Mouse (Mus musculus) kidney, embryonic 14.5 days (tissue): Measurements from ENCODE around the gene Letmd1. TPM values are rescaled to one million over a fixed set of nuclear protein-coding genes. Genes with fewer than 3 reads are reported as not detected.
A peak's percentile ranks its signal among the peaks of the same experiment; 100 is the strongest.

Source experiments
- ATAC-seq: fragments of 200-750 bp; cut with Nextera tagmentation; 2 replicates; pipeline ENCODE4 v1.8.0; 2017; ENCODE audit warnings: moderate number of reproducible peaks, mild to moderate bottlenecking, moderate TSS enrichment, moderate library complexity; ENCODE audit not compliant: low FRiP score, low TSS enrichment
- H3K27ac ChIP-seq: fragments of 300-500 bp; sonication (generic); 2 replicates; pipeline ENCODE4 v1.5.1; 2014; ENCODE audit warnings: low read depth, mild to moderate bottlenecking, low read length, moderate library complexity, mixed read lengths
- H3K27me3 ChIP-seq: fragments of 300-500 bp; sonication (generic); 2 replicates; pipeline ENCODE4 v1.6.1; 2014; ENCODE audit warnings: mild to moderate bottlenecking, low read length; ENCODE audit not compliant: control insufficient read depth, insufficient read depth
- H3K36me3 ChIP-seq: fragments of 300-500 bp; sonication (generic); 2 replicates; pipeline ENCODE4 v1.6.1; 2014; ENCODE audit warnings: low read length, mixed read lengths; ENCODE audit not compliant: control insufficient read depth, insufficient read depth
- H3K4me1 ChIP-seq: fragments of 300-500 bp; sonication (generic); 2 replicates; pipeline ENCODE4 v1.6.1; 2014; ENCODE audit warnings: low read length, mixed read lengths; ENCODE audit not compliant: control insufficient read depth, insufficient read depth
- H3K4me2 ChIP-seq: fragments of 300-500 bp; sonication (generic); replicated peaks from 2 replicates; pipeline ENCODE4 v1.6.1; 2014; ENCODE audit warnings: low read depth, mild to moderate bottlenecking, low read length
- H3K4me3 ChIP-seq: fragments of 300-500 bp; sonication (generic); 2 replicates; pipeline ENCODE4 v1.5.1; 2014; ENCODE audit warnings: mild to moderate bottlenecking, low read length
- H3K9ac ChIP-seq: fragments of 300-500 bp; sonication (generic); 2 replicates; pipeline ENCODE4 v1.6.1; 2014; ENCODE audit warnings: low read depth, mild to moderate bottlenecking, low read length, moderate library complexity
- H3K9me3 ChIP-seq: fragments of 300-500 bp; sonication (generic); 2 replicates; pipeline ENCODE4 v1.6.1; 2016; ENCODE audit warnings: low read length; ENCODE audit not compliant: control insufficient read depth
- whole genome bisulfite sequencing: fragments of 180-500 bp; shearing (Covaris S2); extraction: QIAGEN DNeasy Blood & Tissue Kit; methylation state at CpG from one replicate; pipeline ENCODE4 v1.1.7; 2014; 5-methylcytosine and 5-hydroxymethylcytosine counted together
- polyA plus RNA-seq: library from polyadenylated mRNA; unstranded; fragments of >200 nt; fragmentation: Nextera tagmentation; extraction: Ambion mirVana; gene quantifications from 2 replicates; pipeline ENCODE4 v1.2.1, GENCODE M21; 2014

The Letmd1 gene
- polyA plus RNA-seq, 1 experiment from 2014 or later: 25.4 TPM

GRCm38 (mm10) chr15:100446887-100447286, 21.9 kb upstream of the Letmd1 start:
- Histone ChIP-seq H3K9ac (no peak overlapping the region), H3K9me3 (no peaks in the 10 kb centered on the region), H3K4me2 (no peak overlapping the region), H3K36me3 (no peaks in the 10 kb centered on the region), H3K4me3 (no peak overlapping the region), H3K27ac (no peak overlapping the region), H3K4me1 (0 out of 2 replicates have a peak, but pooled peaks cover 6% of the 10 kb centered on the region), H3K27me3 (no peaks in the 10 kb centered on the region)
- 75% methylated on average over 2 of the region's 2 CpGs for WGBS
- ATAC-seq: no peak

GRCm38 (mm10) chr15:100448572-100448971, 20.3 kb upstream of the Letmd1 start:
- H3K27me3 ChIP-seq: no peaks in the 10 kb centered on the region
- ATAC-seq: no peak
- 0 out of 2 replicates have a peak, but pooled peaks cover 6% of the 10 kb centered on the region for H3K4me1 ChIP-seq
- H3K9ac ChIP-seq: no peak overlapping the region
- H3K27ac ChIP-seq: no peak overlapping the region
- no peaks in the 10 kb centered on the region for H3K9me3 ChIP-seq
- no peak overlapping the region for H3K4me3 ChIP-seq
- 79% methylated on average over 4 of the region's 4 CpGs for WGBS
- no peaks in the 10 kb centered on the region for H3K36me3 ChIP-seq
- no peak overlapping the region for H3K4me2 ChIP-seq

DNA sequence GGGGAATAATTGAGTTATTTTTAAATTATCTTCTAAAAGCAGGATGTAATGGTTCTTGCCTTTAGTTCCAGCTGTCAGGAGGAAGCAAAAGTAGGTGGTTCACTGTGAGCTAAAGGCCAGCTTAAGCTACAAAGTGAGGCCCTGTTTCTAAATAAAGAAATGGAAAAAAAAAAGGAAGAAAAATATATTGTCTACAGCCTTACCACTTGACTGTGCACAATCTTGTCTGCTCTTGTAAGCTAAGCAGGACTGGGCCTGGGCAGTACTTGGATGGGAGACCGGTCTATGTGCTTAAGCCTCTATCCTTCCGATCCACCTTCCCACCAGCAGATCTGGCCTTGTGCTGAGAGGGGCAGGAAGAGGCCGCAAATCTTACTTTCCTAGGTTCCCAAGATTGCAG, 19.3 kb upstream of the Letmd1 start:
- ATAC-seq: no peak
- H3K36me3 ChIP-seq: no peaks in the 10 kb centered on the region
- no peak overlapping the region for H3K27ac ChIP-seq
- H3K4me2 ChIP-seq: no peak overlapping the region
- H3K4me3 ChIP-seq: no peak overlapping the region
- no peaks in the 10 kb centered on the region for H3K27me3 ChIP-seq
- WGBS: 78% methylated on average over 3 of the region's 3 CpGs
- H3K9ac ChIP-seq: no peak overlapping the region
- no peaks in the 10 kb centered on the region for H3K9me3 ChIP-seq
- no peaks in the 10 kb centered on the region for H3K4me1 ChIP-seq

- Histone ChIP-seq H3K9ac (no peak overlapping the region), H3K4me1 (no peaks in the 10 kb centered on the region), H3K9me3 (no peaks in the 10 kb centered on the region), H3K27ac (no peak overlapping the region), H3K4me3 (no peak overlapping the region), H3K36me3 (no peaks in the 10 kb centered on the region), H3K4me2 (no peak overlapping the region), H3K27me3 (no peaks in the 10 kb centered on the region)
- no peak for ATAC-seq
- WGBS: 61% methylated on average over 16 of the region's 16 CpGs
Observed at GRCm38 (mm10) chr15:100451245-100451644, 17.6 kb upstream of the Letmd1 start.

DNA sequence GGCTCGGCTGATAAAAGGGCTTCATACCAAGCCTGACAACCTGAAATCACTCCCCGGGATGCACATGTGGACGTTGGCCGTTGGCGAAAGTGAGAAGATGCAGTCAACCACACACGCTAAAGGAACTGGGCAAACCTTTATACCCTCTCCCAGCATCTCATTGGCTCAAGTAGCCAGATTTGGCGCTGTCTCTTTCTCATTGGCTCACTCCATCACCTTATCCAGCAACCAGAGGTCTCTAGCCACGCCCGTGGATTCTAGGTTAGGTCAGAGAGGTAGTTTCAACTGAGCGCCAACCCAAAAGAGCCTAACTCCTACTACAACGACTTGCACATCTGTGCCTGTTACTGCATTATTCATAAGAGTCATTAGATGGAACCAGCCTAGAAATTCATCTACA, 16.3 kb upstream of the Letmd1 start:
- no peak overlapping the region for H3K27ac ChIP-seq
- 84% methylated on average over 11 of the region's 11 CpGs for WGBS

GRCm38 (mm10) chr15:100456356-100456991, 12.3 kb upstream of the Letmd1 start:
- Histone ChIP-seq H3K27ac (no peak overlapping the region), H3K9ac (no peak overlapping the region), H3K9me3 (no peaks in the 10 kb centered on the region), H3K4me2 (no peak overlapping the region), H3K4me3 (no peak overlapping the region), H3K4me1 (peaks cover 5% of the 10 kb centered on the region; the same call in 1 of the 2 replicates), H3K36me3 (no peaks in the 10 kb centered on the region), H3K27me3 (no peaks in the 10 kb centered on the region)
- 65% methylated on average over 7 of the region's 7 CpGs for WGBS
- ATAC-seq: no peak

More for the DNA sequence above, 16.3 kb upstream of the Letmd1 start:
- Histone ChIP-seq H3K36me3 (no peaks in the 10 kb centered on the region), H3K4me3 (no peak overlapping the region), H3K27me3 (no peaks in the 10 kb centered on the region), H3K4me1 (no peaks in the 10 kb centered on the region), H3K9me3 (no peaks in the 10 kb centered on the region), H3K9ac (no peak overlapping the region), H3K4me2 (no peak overlapping the region)
- ATAC-seq: no peak

GRCm38 (mm10) chr15:100457340-100457739, 11.5 kb upstream of the Letmd1 start:
- no peaks in the 10 kb centered on the region for H3K27me3 ChIP-seq
- H3K9me3 ChIP-seq: no peaks in the 10 kb centered on the region
- H3K4me2 ChIP-seq: no peak overlapping the region
- H3K4me3 ChIP-seq: no peak overlapping the region
- no peak overlapping the region for H3K9ac ChIP-seq
- H3K36me3 ChIP-seq: no peaks in the 10 kb centered on the region
- peak; percentile 42; the same call in 1 of the 2 replicates for ATAC-seq
- H3K27ac ChIP-seq: no peak overlapping the region
- WGBS: 9% methylated on average over 17 of the region's 17 CpGs
- H3K4me1 ChIP-seq: peaks cover 5% of the 10 kb centered on the region; the same call in 1 of the 2 replicates

DNA sequence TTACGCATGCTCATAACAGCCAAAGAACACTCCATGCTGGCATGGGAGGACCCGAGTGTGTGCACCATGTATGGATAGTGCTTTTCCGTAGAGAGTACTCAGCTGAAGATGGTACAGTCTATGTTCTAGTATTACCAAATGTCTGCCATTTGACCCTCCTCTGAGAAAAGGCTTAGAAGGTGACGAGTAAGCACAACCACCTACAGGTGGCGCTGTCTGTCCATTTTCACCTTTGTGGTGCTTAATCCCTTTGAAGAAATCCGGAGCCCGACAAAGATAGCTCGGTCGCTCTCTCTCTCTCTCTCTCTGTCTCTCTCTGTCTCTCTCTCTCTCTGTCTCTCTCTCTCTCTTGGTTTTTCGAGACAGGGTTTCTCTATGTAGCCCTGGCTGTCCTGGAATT, 10.8 kb upstream of the Letmd1 start:
- Histone ChIP-seq H3K4me1 (peaks cover 5% of the 10 kb centered on the region; the same call in 1 of the 2 replicates), H3K27ac (no peak overlapping the region), H3K4me2 (no peak overlapping the region), H3K36me3 (no peaks in the 10 kb centered on the region), H3K9me3 (no peaks in the 10 kb centered on the region), H3K9ac (no peak overlapping the region), H3K4me3 (no peak overlapping the region), H3K27me3 (no peaks in the 10 kb centered on the region)
- ATAC-seq: peak; percentile 30; the same call in 1 of the 2 replicates
- 45% methylated on average over 10 of the region's 10 CpGs for WGBS

GRCm38 (mm10) chr15:100460942-100461341, 7.9 kb upstream of the Letmd1 start:
- Histone ChIP-seq H3K4me3 (0 out of 2 replicates have a peak overlapping the region, but pooled peaks have one; percentile 5), H3K4me2 (peak overlapping the region; percentile 31), H3K9ac (no peak overlapping the region; the same call in 1 of the 2 replicates), H3K36me3 (no peaks in the 10 kb centered on the region), H3K9me3 (no peaks in the 10 kb centered on the region), H3K4me1 (peaks cover 5% of the 10 kb centered on the region; the same call in 1 of the 2 replicates), H3K27ac (no peak overlapping the region), H3K27me3 (no peaks in the 10 kb centered on the region)
- ATAC-seq: 0 out of 2 replicates have a peak, but pooled peaks have one; percentile 42
- WGBS: 10% methylated on average over 12 of the region's 12 CpGs
